Mouse (Mus musculus) thymus, postnatal 10 days (tissue): Measurements from ENCODE around the gene Zfp839.

Experiments used
- DNase-seq, 2 experiments: peaks; one replicate each; pipeline ENCODE4 v3.0.0; 2021; ENCODE audit warnings: low spot score in 2 of 2

The Zfp839 gene

GRCm38 (mm10) chr12:110875351-110875750 is 25.3 kb downstream of the Zfp839 start:
- no peak for DNase-seq

GRCm38 (mm10) chr12:110882291-110882690 is 32.2 kb downstream of the Zfp839 start:
- no peak for DNase-seq

GRCm38 (mm10) chr12:110885251-110885650 is 35.2 kb downstream of the Zfp839 start:
- DNase-seq: no peak

- no peak for DNase-seq
Observed at GRCm38 (mm10) chr12:110888106-110888505, 38.1 kb downstream of the Zfp839 start.

- no peak for DNase-seq
Observed at GRCm38 (mm10) chr12:110888606-110889005, 38.6 kb downstream of the Zfp839 start.

GRCm38 (mm10) chr12:110889036-110890020 is 39.3 kb downstream of the Zfp839 start, which contains the start of the genes Cinp and Tecpr2:
Gene Cinp, minus strand, starts transcription at chr12:110889145.
Gene Tecpr2, plus strand, starts transcription at chr12:110889264.
- DNase-seq: peak; percentile 96 to 97

- no peak for DNase-seq
Observed at GRCm38 (mm10) chr12:110891887-110892286, 41.8 kb downstream of the Zfp839 start.

GRCm38 (mm10) chr12:110902106-110902505 is 52.1 kb downstream of the Zfp839 start:
- DNase-seq: no peak

GRCm38 (mm10) chr12:110903536-110903935 is 53.5 kb downstream of the Zfp839 start:
- peak in 1 of 2 experiments; percentile 28 for DNase-seq

- DNase-seq: no peak
Observed at GRCm38 (mm10) chr12:110907845-110908244, 57.8 kb downstream of the Zfp839 start.

GRCm38 (mm10) chr12:110909962-110910361 is 59.9 kb downstream of the Zfp839 start:
- no peak for DNase-seq

- DNase-seq: no peak
Observed at GRCm38 (mm10) chr12:110915761-110916160, 65.7 kb downstream of the Zfp839 start.
